8 mouse cellular contexts compared by ENCODE assay signal in the genomic region with DNA sequence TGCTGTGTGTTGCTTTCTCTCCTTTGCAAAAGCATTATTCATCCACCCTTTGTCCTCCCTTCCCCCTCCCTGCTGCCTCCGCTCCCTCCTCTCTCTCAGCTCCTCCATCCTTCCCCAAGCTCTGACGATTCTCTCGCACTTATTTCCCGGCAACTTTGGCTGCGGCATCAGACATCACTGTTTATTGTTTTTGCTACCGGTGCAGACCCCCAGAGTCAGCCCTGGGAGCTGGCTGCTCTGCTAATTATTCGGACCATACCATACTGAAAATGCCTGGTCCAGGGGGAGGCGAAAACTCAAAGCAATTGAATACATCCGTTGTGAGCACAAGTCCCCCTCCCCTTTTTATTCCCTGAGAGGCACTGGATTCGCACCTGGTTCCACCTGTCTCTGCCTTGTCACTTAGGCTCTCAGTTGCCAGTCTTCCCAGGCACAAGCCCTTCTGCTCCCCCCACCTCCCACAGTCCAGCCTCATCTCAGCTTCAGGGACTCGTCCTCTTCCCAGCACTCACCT. TPM values are rescaled to one million over a fixed set of nuclear protein-coding genes. Genes with fewer than 3 reads are reported as not detected.
DNase-seq lines count a peak whose midpoint lies in the region; ATAC-seq and TF ChIP-seq lines count a peak whose summit lies in the region.

No protein-coding gene starts in this region.

- DNase-seq in lung, embryonic 14.5 days, result peak; percentile 53
- DNase-seq in lung, postnatal 4 days, result no peak
- DNase-seq in cerebellum, adult 11-12 months, result peak; percentile 67
- DNase-seq in forebrain, embryonic 10.5 days (ENCODE audit: extremely low spot score, low spot score), result peak; percentile 65
- no peak for DNase-seq in adrenal gland, postnatal 36 days
- DNase-seq in urinary bladder, postnatal 10 days (ENCODE audit: low spot score), result no peak

- H3K9me3 ChIP-seq in lung, embryonic 14.5 days (ENCODE audit: low read depth, low read length), result no peaks in the 10 kb centered on the region
- H3K9me3 ChIP-seq in forebrain, embryonic 10.5 days, result no peaks in the 10 kb centered on the region
- H3K9me3 ChIP-seq in limb, embryonic 12.5 days, result no peaks in the 10 kb centered on the region

- H3K9ac ChIP-seq in lung, embryonic 14.5 days, result peak overlapping the region; percentile 49
- peak overlapping the region; percentile 74 for H3K9ac ChIP-seq in limb, embryonic 12.5 days (replicated peaks)

- 0% methylated on average over 11 of the region's 11 CpGs for WGBS in lung, embryonic 14.5 days
- WGBS in forebrain, embryonic 10.5 days, result under 1% methylated on average over 11 of the region's 11 CpGs
- under 1% methylated on average over 11 of the region's 11 CpGs for WGBS in limb, embryonic 12.5 days
- 3% methylated on average over 11 of the region's 11 CpGs for WGBS in olfactory bulb, adult 2 months

- peaks cover 11% of the 10 kb centered on the region; the same call in 1 of the 2 replicates for H3K4me1 ChIP-seq in lung, embryonic 14.5 days (ENCODE audit: insufficient read depth)
- H3K4me1 ChIP-seq in forebrain, embryonic 10.5 days, result peaks cover 64% of the 10 kb centered on the region
- peaks cover 59% of the 10 kb centered on the region for H3K4me1 ChIP-seq in limb, embryonic 12.5 days (replicated peaks)
- H3K4me1 ChIP-seq in olfactory bulb, adult 2 months (ENCODE audit: control insufficient read depth, insufficient read depth, low read length), result peaks cover 28% of the 10 kb centered on the region

- peaks cover 3% of the 10 kb centered on the region; the same call in 1 of the 2 replicates for H3K27me3 ChIP-seq in lung, embryonic 14.5 days (ENCODE audit: insufficient read depth, low read length)
- H3K27me3 ChIP-seq in forebrain, embryonic 10.5 days (ENCODE audit: poor library complexity, severe bottlenecking), result no peaks in the 10 kb centered on the region
- no peaks in the 10 kb centered on the region for H3K27me3 ChIP-seq in limb, embryonic 12.5 days

- H3K4me3 ChIP-seq in lung, embryonic 14.5 days (ENCODE audit: low read depth, low read length), result peak overlapping the region; percentile 37
- peak overlapping the region; percentile 69 for H3K4me3 ChIP-seq in forebrain, embryonic 10.5 days
- H3K4me3 ChIP-seq in limb, embryonic 12.5 days (replicated peaks), result peak overlapping the region; percentile 50
- H3K4me3 ChIP-seq in olfactory bulb, adult 2 months (ENCODE audit: insufficient read depth, low read depth, low read length), result peak overlapping the region; percentile 58

- no peaks in the 10 kb centered on the region for H3K36me3 ChIP-seq in lung, embryonic 14.5 days (ENCODE audit: insufficient read depth)
- H3K36me3 ChIP-seq in forebrain, embryonic 10.5 days (replicated peaks), result no peaks in the 10 kb centered on the region
- no peaks in the 10 kb centered on the region for H3K36me3 ChIP-seq in limb, embryonic 12.5 days

- TF ChIP-seq POLR2A in olfactory bulb, adult 2 months (IDR thresholded peaks at IDR 0.05; ENCODE audit: insufficient read depth, low read depth, low read length), result no peak

- peak overlapping the region; percentile 54 for H3K4me2 ChIP-seq in lung, embryonic 14.5 days
- H3K4me2 ChIP-seq in limb, embryonic 12.5 days, result peak overlapping the region; percentile 75

- no peak for TF ChIP-seq CTCF in lung, embryonic 14.5 days (IDR thresholded peaks at IDR 0.05; ENCODE audit: low read depth)
- TF ChIP-seq CTCF in olfactory bulb, adult 2 months (IDR thresholded peaks at IDR 0.05; ENCODE audit: insufficient read depth, low read depth, low read length), result peak; percentile 15; the same call in 1 of the 2 replicates

- H3K27ac ChIP-seq in lung, embryonic 14.5 days (ENCODE audit: low read depth), result no peak overlapping the region
- H3K27ac ChIP-seq in forebrain, embryonic 10.5 days, result peak overlapping the region; percentile 99
- peak overlapping the region; percentile 56; the same call in 1 of the 2 replicates for H3K27ac ChIP-seq in limb, embryonic 12.5 days
- peak overlapping the region; percentile 88 for H3K27ac ChIP-seq in olfactory bulb, adult 2 months (ENCODE audit: insufficient read depth, low read depth, low read length)

- ATAC-seq in lung, embryonic 14.5 days (ENCODE audit: insufficient read depth), result no peak
- ATAC-seq in limb, embryonic 12.5 days (ENCODE audit: insufficient number of reproducible peaks, insufficient read depth, low FRiP score, low TSS enrichment, low read depth), result 0 out of 2 replicates have a peak, but pooled peaks have one; percentile 5

RNA-seq across cellular contexts. Expression of a gene that starts 0.6 kb away (rescaled TPM):
- polyA plus RNA-seq in lung, embryonic 14.5 days (2014; fragmentation: Nextera tagmentation; extraction: Ambion mirVana), result 6.4 and 7.4 TPM in 2 replicates
- 6.4 and 8.2 TPM in 2 replicates for polyA plus RNA-seq in forebrain, embryonic 10.5 days (2016; fragmentation: Nextera tagmentation; extraction: Ambion mirVana)
- polyA plus RNA-seq in limb, embryonic 12.5 days (2016; fragmentation: Nextera tagmentation; extraction: Ambion mirVana), result 13.9 and 14.1 TPM in 2 replicates
- 194 TPM in 1 of 2 replicates, not detected in the other for polyA plus RNA-seq in olfactory bulb, adult 2 months (2012; ENCODE audit: insufficient read depth, insufficient read length, low replicate concordance, missing spikeins)
- 1 to 10 TPM; 2.8 to 5.0 TPM for total RNA-seq in adrenal gland, postnatal 36 days (2021)

RNA-seq across cellular contexts. Expression of a gene that starts 7.3 kb away (rescaled TPM):
- polyA plus RNA-seq in lung, embryonic 14.5 days (2014; fragmentation: Nextera tagmentation; extraction: Ambion mirVana), result 25.6 and 28.1 TPM in 2 replicates
- polyA plus RNA-seq in forebrain, embryonic 10.5 days (2016; fragmentation: Nextera tagmentation; extraction: Ambion mirVana), result 53.6 and 56.8 TPM in 2 replicates
- polyA plus RNA-seq in limb, embryonic 12.5 days (2016; fragmentation: Nextera tagmentation; extraction: Ambion mirVana), result 42.8 and 47.1 TPM in 2 replicates
- polyA plus RNA-seq in olfactory bulb, adult 2 months (2012; ENCODE audit: insufficient read depth, insufficient read length, low replicate concordance, missing spikeins), result not detected in 2 replicates
- 10 to 100 TPM; 13.5 to 16.4 TPM for total RNA-seq in adrenal gland, postnatal 36 days (2021)

RNA-seq across cellular contexts. Expression of a gene that starts 9.0 kb away (rescaled TPM):
- 4.7 and 4.9 TPM in 2 replicates for polyA plus RNA-seq in lung, embryonic 14.5 days (2014; fragmentation: Nextera tagmentation; extraction: Ambion mirVana)
- polyA plus RNA-seq in forebrain, embryonic 10.5 days (2016; fragmentation: Nextera tagmentation; extraction: Ambion mirVana), result 8.5 and 8.8 TPM in 2 replicates
- polyA plus RNA-seq in limb, embryonic 12.5 days (2016; fragmentation: Nextera tagmentation; extraction: Ambion mirVana), result 10.4 and 14.8 TPM in 2 replicates
- polyA plus RNA-seq in olfactory bulb, adult 2 months (2012; ENCODE audit: insufficient read depth, insufficient read length, low replicate concordance, missing spikeins), result not detected in 2 replicates
- 1 to 10 TPM; 1.5 to 2.4 TPM for total RNA-seq in adrenal gland, postnatal 36 days (2021)

RNA-seq across cellular contexts. Expression of a gene that starts 19.4 kb away (rescaled TPM):
- 30.8 and 31.0 TPM in 2 replicates for polyA plus RNA-seq in lung, embryonic 14.5 days (2014; fragmentation: Nextera tagmentation; extraction: Ambion mirVana)
- polyA plus RNA-seq in forebrain, embryonic 10.5 days (2016; fragmentation: Nextera tagmentation; extraction: Ambion mirVana), result 28.4 and 29.5 TPM in 2 replicates
- 32.0 and 38.3 TPM in 2 replicates for polyA plus RNA-seq in limb, embryonic 12.5 days (2016; fragmentation: Nextera tagmentation; extraction: Ambion mirVana)
- not detected in 2 replicates for polyA plus RNA-seq in olfactory bulb, adult 2 months (2012; ENCODE audit: insufficient read depth, insufficient read length, low replicate concordance, missing spikeins)
- 10 to 100 TPM; 63.3 to 63.9 TPM for total RNA-seq in adrenal gland, postnatal 36 days (2021)

RNA-seq across cellular contexts. Expression of a gene that starts 40.8 kb away (rescaled TPM):
- polyA plus RNA-seq in lung, embryonic 14.5 days (2014; fragmentation: Nextera tagmentation; extraction: Ambion mirVana), result 65.4 and 70.3 TPM in 2 replicates
- 22.7 and 23.2 TPM in 2 replicates for polyA plus RNA-seq in forebrain, embryonic 10.5 days (2016; fragmentation: Nextera tagmentation; extraction: Ambion mirVana)
- 11.5 and 14.3 TPM in 2 replicates for polyA plus RNA-seq in limb, embryonic 12.5 days (2016; fragmentation: Nextera tagmentation; extraction: Ambion mirVana)
- not detected in 2 replicates for polyA plus RNA-seq in olfactory bulb, adult 2 months (2012; ENCODE audit: insufficient read depth, insufficient read length, low replicate concordance, missing spikeins)
- 10 to 100 TPM; 63.0 to 84.6 TPM for total RNA-seq in adrenal gland, postnatal 36 days (2021)

Comparison
In these comparisons a context has a peak if more than half of its experiments do, and no peak if none do; other contexts are left out.
1. DNase-seq: peak in lung, embryonic 14.5 days (single experiment), cerebellum, adult 11-12 months (single experiment) and forebrain, embryonic 10.5 days (single experiment); none in lung, postnatal 4 days (0 of 2), adrenal gland, postnatal 36 days (0 of 2) and urinary bladder, postnatal 10 days (single experiment).
2. Peak in every context shown above with its lines, with median percentiles within 50 percentile points of each other: H3K4me3 ChIP-seq.